ENCODE assay signal across 22 mouse cellular contexts in the genomic region with DNA sequence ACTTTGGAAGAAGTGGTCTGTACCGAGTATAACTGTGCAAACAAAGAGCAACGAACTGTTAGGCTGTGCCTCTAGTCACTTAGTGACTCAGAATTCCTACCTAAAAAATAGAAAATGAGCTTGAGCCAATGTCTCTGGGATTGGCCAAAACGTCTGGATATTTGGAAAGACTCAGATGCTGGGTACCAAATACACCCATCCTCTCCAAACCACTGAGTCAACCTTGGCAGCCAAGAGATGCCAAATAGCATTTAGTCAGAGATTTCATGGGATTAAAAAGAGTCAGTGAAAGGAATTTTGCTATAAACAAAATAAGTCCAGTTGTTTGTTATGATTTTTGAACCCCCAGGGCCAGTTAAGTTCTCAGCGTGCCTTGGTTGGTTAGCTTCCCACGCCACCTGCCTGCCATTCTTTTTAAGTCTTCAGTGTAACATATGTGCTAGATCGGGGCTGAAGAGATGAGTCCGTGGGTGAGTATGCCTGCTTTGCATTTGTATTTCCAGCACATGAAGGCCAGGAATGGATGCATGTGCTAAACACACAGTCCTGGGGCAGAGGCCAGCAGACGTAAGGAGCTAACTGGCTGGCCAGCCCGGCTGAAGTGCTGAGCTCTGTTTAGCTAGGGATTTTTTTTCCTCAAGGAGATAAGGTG. TPM values are rescaled to one million over a fixed set of nuclear protein-coding genes. Genes with fewer than 3 reads are reported as not detected.
DNase-seq lines count a peak whose midpoint lies in the region.
"Had no signal": no experiment of that assay in that cellular context is flagged by ENCODE, and none has a peak within 500 bp of the region (broad histone marks: within the 10 kb centered on the region; RNA-seq: fewer than 3 reads in every experiment).

No protein-coding gene starts in this region.

- peak; percentile 15 to 36 for DNase-seq in left cerebral cortex, adult 18-20 months (ENCODE audit: low spot score in 2 of 2)
- DNase-seq in left cerebral cortex, postnatal 4 days = no peak
- DNase-seq in fibroblast of lung, adult 2 months (ENCODE audit: low read depth) = peak; percentile 57
- peak; percentile 27 to 82 for DNase-seq in left cerebral cortex, postnatal 25 days (ENCODE audit: low spot score in 2 of 2)
- peak; percentile 7 for DNase-seq in yolk sac, embryonic 10.5 days (ENCODE audit: low spot score)
- no peak for DNase-seq in urinary bladder, postnatal 4 days (ENCODE audit: low spot score in 2 of 2)
- DNase-seq in heart, adult 8-10 months (ENCODE audit: low spot score) = no peak
- DNase-seq: adrenal gland, postnatal 14 days; B cell, adult 2 months; cerebellum, adult 8-10 months; cerebellum, postnatal 36 days; embryo, embryonic 11 days; gastrocnemius, postnatal 10 days; kidney, adult 9 months; kidney, postnatal 36 days; lung, postnatal 36 days; midbrain, embryonic 14.5 days; spleen, adult 18-20 months; thymus, postnatal 14 days had no signal

- intact Hi-C loops in left cerebral cortex, postnatal 4 days (cut with DNase I) = no loop called here
- intact Hi-C loops in left cerebral cortex, postnatal 25 days (cut with DNase I) = no loop called here

RNA-seq across cellular contexts. Expression of a gene that starts 36.5 kb away (rescaled TPM):
- total RNA-seq in left cerebral cortex, adult 18-20 months (2021) = 1 to 10 TPM; 1.1 TPM
- 1 to 10 TPM; 1.7 to 4.8 TPM for total RNA-seq in left cerebral cortex, postnatal 4 days (2021)
- 1 to 10 TPM; 1.2 to 3.9 TPM for total RNA-seq in left cerebral cortex, postnatal 25 days (2021)
- not detected for total RNA-seq in heart, adult 8-10 months (2022)
- total RNA-seq: CH12.LX; granulocyte monocyte progenitor cell, adult 5-6 weeks; layer of hippocampus, adult 8-10 months had no signal

Comparison
In these comparisons a context has a peak if more than half of its experiments do, and no peak if none do; other contexts are left out.
1. DNase-seq: peak in left cerebral cortex, adult 18-20 months (2 of 2), fibroblast of lung, adult 2 months (single experiment), left cerebral cortex, postnatal 25 days (2 of 2) and yolk sac, embryonic 10.5 days (single experiment); none in left cerebral cortex, postnatal 4 days (single experiment), urinary bladder, postnatal 4 days (0 of 2) and heart, adult 8-10 months (single experiment).